Mouse (Mus musculus) spleen, adult 12 weeks (tissue): Measurements from ENCODE around the gene Krt88.

Experiments
- DNase-seq: peaks from one replicate; pipeline ENCODE4 v3.0.0; 2022; ENCODE audit warnings: low spot score

The Krt88 gene

GRCm38 (mm10) chr15:101479007-101479665, 31.6 kb downstream of the Krt88 start:
- DNase-seq: no peak

GRCm38 (mm10) chr15:101479666-101480060, 32.1 kb downstream of the Krt88 start:
- no peak for DNase-seq

GRCm38 (mm10) chr15:101482056-101482455, 34.5 kb downstream of the Krt88 start:
- DNase-seq: no peak

GRCm38 (mm10) chr15:101483646-101484045, 36.1 kb downstream of the Krt88 start:
- DNase-seq: no peak

- DNase-seq: no peak
These were observed 37.4 kb downstream of the Krt88 start for GRCm38 (mm10) chr15:101484939-101485338.

GRCm38 (mm10) chr15:101485911-101486635, 38.5 kb downstream of the Krt88 start:
- DNase-seq: no peak

GRCm38 (mm10) chr15:101491431-101491830, 43.9 kb downstream of the Krt88 start, which contains the start of gene Krt83:
Krt83 (minus strand) TSS chr15:101491512.
- DNase-seq: no peak

GRCm38 (mm10) chr15:101492718-101493117, 45.2 kb downstream of the Krt88 start:
- no peak for DNase-seq

- no peak for DNase-seq
These were observed 46.2 kb downstream of the Krt88 start for GRCm38 (mm10) chr15:101493713-101494112.

- no peak for DNase-seq
These were observed 46.7 kb downstream of the Krt88 start for GRCm38 (mm10) chr15:101494203-101494602.

- DNase-seq: no peak
These were observed 47.7 kb downstream of the Krt88 start for GRCm38 (mm10) chr15:101495266-101495665.

GRCm38 (mm10) chr15:101497181-101497580, 49.6 kb downstream of the Krt88 start:
- DNase-seq: no peak
